Mouse (Mus musculus): ENCODE data around the gene Pvr. TPM values are rescaled to one million over a fixed set of nuclear protein-coding genes. Genes with fewer than 3 reads are reported as not detected.

Pvr gene
- polyA plus RNA-seq, 1 experiment from 2014 or later, result 19.0 TPM

- Histone ChIP-seq H3K4me1 (ENCODE audit: control insufficient read depth, insufficient read depth, low read length) (peaks cover 10% of the 10 kb centered on the region), H3K36me3 (ENCODE audit: control insufficient read depth, insufficient read depth) (no peaks in the 10 kb centered on the region), H3K9me3 (replicated peaks; ENCODE audit: control insufficient read depth, low read length) (no peaks in the 10 kb centered on the region), H3K27ac (ENCODE audit: low read length) (no peak overlapping the region), H3K4me3 (ENCODE audit: low read length) (no peak overlapping the region), H3K4me2 (ENCODE audit: low read depth, low read length) (no peak overlapping the region), H3K27me3 (ENCODE audit: control insufficient read depth, insufficient read depth, low read length) (no peaks in the 10 kb centered on the region), H3K9ac (ENCODE audit: low read length) (no peak overlapping the region)
- 19% methylated on average over 2 of the region's 2 CpGs for WGBS
- ATAC-seq (replicated peaks; ENCODE audit: extremely low read depth, insufficient read depth, low FRiP score), result no peak
These were observed 6.0 kb upstream of the Pvr start for GRCm38 (mm10) chr7:19926849-19927480.

- no peaks in the 10 kb centered on the region for H3K36me3 ChIP-seq (ENCODE audit: control insufficient read depth, insufficient read depth)
- H3K27me3 ChIP-seq (ENCODE audit: control insufficient read depth, insufficient read depth, low read length), result no peaks in the 10 kb centered on the region
- H3K4me3 ChIP-seq (ENCODE audit: low read length), result no peak overlapping the region
- H3K9ac ChIP-seq (ENCODE audit: low read length), result no peak overlapping the region
- H3K4me1 ChIP-seq (ENCODE audit: control insufficient read depth, insufficient read depth, low read length), result peaks cover 9% of the 10 kb centered on the region; the same call in 1 of the 2 replicates
- H3K27ac ChIP-seq (ENCODE audit: low read length), result no peak overlapping the region
- no peak for ATAC-seq (replicated peaks; ENCODE audit: extremely low read depth, insufficient read depth, low FRiP score)
- H3K9me3 ChIP-seq (replicated peaks; ENCODE audit: control insufficient read depth, low read length), result no peaks in the 10 kb centered on the region
- WGBS, result 46% methylated on average over 1 of the region's 1 CpGs
- no peak overlapping the region for H3K4me2 ChIP-seq (ENCODE audit: low read depth, low read length)
These were observed 4.4 kb upstream of the Pvr start for GRCm38 (mm10) chr7:19925376-19925775.

- Histone ChIP-seq H3K4me1 (ENCODE audit: control insufficient read depth, insufficient read depth, low read length) (peaks cover 15% of the 10 kb centered on the region), H3K9ac (ENCODE audit: low read length) (no peak overlapping the region), H3K27me3 (ENCODE audit: control insufficient read depth, insufficient read depth, low read length) (no peaks in the 10 kb centered on the region), H3K27ac (ENCODE audit: low read length) (no peak overlapping the region), H3K36me3 (ENCODE audit: control insufficient read depth, insufficient read depth) (no peaks in the 10 kb centered on the region), H3K9me3 (replicated peaks; ENCODE audit: control insufficient read depth, low read length) (no peaks in the 10 kb centered on the region), H3K4me3 (ENCODE audit: low read length) (no peak overlapping the region), H3K4me2 (ENCODE audit: low read depth, low read length) (peak overlapping the region; percentile 33)
- 13% methylated on average over 11 of the region's 15 CpGs for WGBS
- ATAC-seq (replicated peaks; ENCODE audit: extremely low read depth, insufficient read depth, low FRiP score), result no peak
These were observed 2.8 kb upstream of the Pvr start for GRCm38 (mm10) chr7:19923797-19924196.

GRCm38 (mm10) chr7:19923354-19923753 lies 2.4 kb upstream of the Pvr start:
- H3K9me3 ChIP-seq (replicated peaks; ENCODE audit: control insufficient read depth, low read length), result no peaks in the 10 kb centered on the region
- H3K9ac ChIP-seq (ENCODE audit: low read length), result no peak overlapping the region
- H3K27me3 ChIP-seq (ENCODE audit: control insufficient read depth, insufficient read depth, low read length), result no peaks in the 10 kb centered on the region
- H3K4me3 ChIP-seq (ENCODE audit: low read length), result no peak overlapping the region
- no peak overlapping the region; the same call in 1 of the 2 replicates for H3K4me2 ChIP-seq (ENCODE audit: low read depth, low read length)
- H3K27ac ChIP-seq (ENCODE audit: low read length), result no peak overlapping the region
- peaks cover 15% of the 10 kb centered on the region for H3K4me1 ChIP-seq (ENCODE audit: control insufficient read depth, insufficient read depth, low read length)
- 0 out of 2 replicates have a peak, but pooled peaks cover 3% of the 10 kb centered on the region for H3K36me3 ChIP-seq (ENCODE audit: control insufficient read depth, insufficient read depth)
- 37% methylated on average over 2 of the region's 2 CpGs for WGBS
- ATAC-seq (replicated peaks; ENCODE audit: extremely low read depth, insufficient read depth, low FRiP score), result no peak

GRCm38 (mm10) chr7:19920166-19920505 lies 824 bp downstream of the Pvr start:
- H3K4me3 ChIP-seq (ENCODE audit: low read length), result peak overlapping the region; percentile 92
- H3K9me3 ChIP-seq (replicated peaks; ENCODE audit: control insufficient read depth, low read length), result no peaks in the 10 kb centered on the region
- 27% methylated on average over 4 of the region's 4 CpGs for WGBS
- H3K4me2 ChIP-seq (ENCODE audit: low read depth, low read length), result peak overlapping the region; percentile 85
- H3K27ac ChIP-seq (ENCODE audit: low read length), result peak overlapping the region; percentile 90; the same call in 1 of the 2 replicates
- no peak for ATAC-seq (replicated peaks; ENCODE audit: extremely low read depth, insufficient read depth, low FRiP score)
- peaks cover 23% of the 10 kb centered on the region for H3K36me3 ChIP-seq (ENCODE audit: control insufficient read depth, insufficient read depth)
- H3K4me1 ChIP-seq (ENCODE audit: control insufficient read depth, insufficient read depth, low read length), result peaks cover 12% of the 10 kb centered on the region
- peak overlapping the region; percentile 84 for H3K9ac ChIP-seq (ENCODE audit: low read length)
- H3K27me3 ChIP-seq (ENCODE audit: control insufficient read depth, insufficient read depth, low read length), result no peaks in the 10 kb centered on the region

GRCm38 (mm10) chr7:19914558-19914957 lies 6.4 kb downstream of the Pvr start:
- Histone ChIP-seq H3K36me3 (ENCODE audit: control insufficient read depth, insufficient read depth) (peaks cover 41% of the 10 kb centered on the region), H3K4me3 (ENCODE audit: low read length) (no peak overlapping the region), H3K4me2 (ENCODE audit: low read depth, low read length) (no peak overlapping the region), H3K9me3 (replicated peaks; ENCODE audit: control insufficient read depth, low read length) (no peaks in the 10 kb centered on the region), H3K4me1 (ENCODE audit: control insufficient read depth, insufficient read depth, low read length) (no peaks in the 10 kb centered on the region), H3K9ac (ENCODE audit: low read length) (no peak overlapping the region), H3K27ac (ENCODE audit: low read length) (no peak overlapping the region), H3K27me3 (ENCODE audit: control insufficient read depth, insufficient read depth, low read length) (no peaks in the 10 kb centered on the region)
- ATAC-seq (replicated peaks; ENCODE audit: extremely low read depth, insufficient read depth, low FRiP score), result no peak
- 93% methylated on average over 7 of the region's 7 CpGs for WGBS

- H3K9me3 ChIP-seq (replicated peaks; ENCODE audit: control insufficient read depth, low read length), result no peaks in the 10 kb centered on the region
- no peak for ATAC-seq (replicated peaks; ENCODE audit: extremely low read depth, insufficient read depth, low FRiP score)
- H3K4me3 ChIP-seq (ENCODE audit: low read length), result no peak overlapping the region
- H3K9ac ChIP-seq (ENCODE audit: low read length), result no peak overlapping the region
- H3K36me3 ChIP-seq (ENCODE audit: control insufficient read depth, insufficient read depth), result peaks cover 50% of the 10 kb centered on the region
- WGBS, result 87% methylated on average over 23 of the region's 23 CpGs
- no peaks in the 10 kb centered on the region for H3K4me1 ChIP-seq (ENCODE audit: control insufficient read depth, insufficient read depth, low read length)
- H3K4me2 ChIP-seq (ENCODE audit: low read depth, low read length), result no peak overlapping the region
- no peaks in the 10 kb centered on the region for H3K27me3 ChIP-seq (ENCODE audit: control insufficient read depth, insufficient read depth, low read length)
- no peak overlapping the region for H3K27ac ChIP-seq (ENCODE audit: low read length)
These were observed 9.1 kb downstream of the Pvr start for GRCm38 (mm10) chr7:19911695-19912524.

- no peaks in the 10 kb centered on the region for H3K4me1 ChIP-seq (ENCODE audit: control insufficient read depth, insufficient read depth, low read length)
- H3K4me3 ChIP-seq (ENCODE audit: low read length), result no peak overlapping the region
- H3K27me3 ChIP-seq (ENCODE audit: control insufficient read depth, insufficient read depth, low read length), result no peaks in the 10 kb centered on the region
- peaks cover 50% of the 10 kb centered on the region for H3K36me3 ChIP-seq (ENCODE audit: control insufficient read depth, insufficient read depth)
- H3K27ac ChIP-seq (ENCODE audit: low read length), result no peak overlapping the region
- H3K4me2 ChIP-seq (ENCODE audit: low read depth, low read length), result no peak overlapping the region
- ATAC-seq (replicated peaks; ENCODE audit: extremely low read depth, insufficient read depth, low FRiP score), result no peak
- no peak overlapping the region for H3K9ac ChIP-seq (ENCODE audit: low read length)
- H3K9me3 ChIP-seq (replicated peaks; ENCODE audit: control insufficient read depth, low read length), result no peaks in the 10 kb centered on the region
- WGBS, result 70% methylated on average over 6 of the region's 6 CpGs
These were observed 9.7 kb downstream of the Pvr start for GRCm38 (mm10) chr7:19911292-19911658.

Measured in heart, embryonic 16.5 days (tissue).